Mouse (Mus musculus): Measurements from ENCODE around the gene Kctd6. TPM values are rescaled to one million over a fixed set of nuclear protein-coding genes. Genes with fewer than 3 reads are reported as not detected.
A peak's percentile ranks its signal among the peaks of the same experiment; 100 is the strongest.
"Not testable (repeated sequence)": the region's sequence is repeated elsewhere in the genome, so short reads cannot be mapped to it uniquely, and the experiment has no call there.

The Kctd6 gene
- total RNA-seq, 2 experiments from 2014 or later: 16.0 to 18.8 TPM

GRCm38 (mm10) chr14:8246878-8247277, 32.9 kb downstream of the Kctd6 start:
- no peak for DNase-seq (ENCODE audit: low spot score in 2 of 2)

DNA sequence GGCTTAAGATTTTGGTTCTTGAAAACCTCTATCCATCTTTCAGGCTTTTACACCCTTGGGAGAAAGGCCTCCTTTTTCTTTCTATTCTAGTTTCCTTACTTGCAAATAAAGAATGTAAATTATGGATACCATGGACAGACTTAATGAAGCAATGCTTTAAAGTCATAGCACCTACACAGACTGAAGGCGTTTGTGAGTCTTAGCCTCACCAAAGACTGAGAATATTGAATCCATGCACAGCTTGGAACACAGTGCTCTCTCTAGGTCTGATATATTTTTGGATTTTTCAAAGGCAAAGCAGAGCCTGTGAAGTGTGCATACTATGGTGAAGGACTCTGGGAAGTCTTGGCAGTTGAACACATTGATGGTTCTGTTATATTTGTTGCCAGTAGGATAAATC, 35.3 kb downstream of the Kctd6 start:
- DNase-seq (ENCODE audit: low spot score in 2 of 2): no peak

- DNase-seq (ENCODE audit: low spot score in 2 of 2): no peak
Observed at GRCm38 (mm10) chr14:8250141-8250871, 36.4 kb downstream of the Kctd6 start.

DNA sequence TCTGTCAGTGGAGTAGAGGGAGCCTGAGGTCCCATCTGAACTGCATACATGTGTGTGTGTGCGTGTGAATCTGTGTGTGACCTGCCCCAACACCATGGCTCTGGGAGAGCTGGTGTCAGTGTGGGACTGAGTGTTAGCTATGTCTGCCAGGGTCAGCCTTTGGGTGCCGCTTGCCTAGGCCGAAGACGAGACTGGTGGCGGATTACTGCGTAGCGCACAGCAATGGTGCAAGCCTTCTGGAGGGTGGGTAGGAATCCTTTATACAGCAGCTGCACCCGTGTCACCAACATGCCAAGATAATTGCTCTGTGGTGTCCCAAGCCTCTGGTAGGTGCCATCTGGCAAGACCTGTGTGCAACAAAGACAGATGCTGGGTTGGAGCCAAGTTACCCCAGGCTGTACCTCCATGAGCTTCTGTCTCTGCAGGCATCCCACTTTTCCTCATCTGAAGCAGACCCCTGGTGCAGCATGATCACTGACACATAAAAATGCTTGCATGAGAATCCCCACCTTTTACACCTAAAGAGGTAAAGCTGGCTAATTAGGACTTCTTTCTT, 37.5 kb downstream of the Kctd6 start:
- no peak for DNase-seq (ENCODE audit: low spot score in 2 of 2)

GRCm38 (mm10) chr14:8255076-8255729, 41.3 kb downstream of the Kctd6 start:
- peak in 1 of 2 experiments; percentile 24 for DNase-seq (ENCODE audit: low spot score in 2 of 2)

DNA sequence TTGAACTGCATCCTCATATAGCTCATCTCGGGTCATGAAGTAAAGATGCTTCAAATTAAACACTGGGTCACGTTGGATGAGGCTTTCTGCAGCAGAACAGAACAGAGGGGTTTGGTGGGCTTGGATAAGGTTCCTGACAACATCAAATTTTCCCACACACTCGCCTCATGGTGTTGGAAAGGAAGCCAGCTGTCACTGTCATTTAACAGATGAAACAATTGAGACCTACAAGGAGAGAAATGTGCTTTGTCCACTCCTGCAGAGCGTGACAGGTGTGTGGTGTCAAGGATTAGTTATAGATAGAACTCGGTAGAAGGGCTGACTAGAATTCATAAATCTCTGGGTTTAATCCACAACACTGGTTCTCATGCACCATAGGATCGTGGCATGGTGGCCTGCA, 42.1 kb downstream of the Kctd6 start:
- DNase-seq (ENCODE audit: low spot score in 2 of 2): no peak

DNA sequence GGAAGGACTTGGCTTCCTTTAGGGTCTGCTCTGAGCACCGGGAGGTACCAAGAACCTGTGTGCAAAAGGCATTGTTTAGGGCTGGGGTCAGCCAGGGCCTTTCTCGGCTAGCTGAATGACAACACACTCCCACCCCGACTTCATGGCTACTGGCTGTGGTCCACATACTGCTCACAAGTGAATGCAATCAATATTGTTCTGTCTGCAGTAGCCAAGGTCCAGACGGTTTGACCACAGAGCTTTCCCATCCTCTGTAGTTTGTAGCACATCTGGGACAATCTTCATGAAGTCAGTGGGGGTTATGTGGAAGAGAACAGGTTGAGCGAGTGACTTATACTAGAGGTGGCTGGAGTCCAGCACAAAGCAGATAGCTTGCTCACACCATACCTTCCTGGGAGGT, 42.9 kb downstream of the Kctd6 start:
- no peak for DNase-seq (ENCODE audit: low spot score in 2 of 2)

DNA sequence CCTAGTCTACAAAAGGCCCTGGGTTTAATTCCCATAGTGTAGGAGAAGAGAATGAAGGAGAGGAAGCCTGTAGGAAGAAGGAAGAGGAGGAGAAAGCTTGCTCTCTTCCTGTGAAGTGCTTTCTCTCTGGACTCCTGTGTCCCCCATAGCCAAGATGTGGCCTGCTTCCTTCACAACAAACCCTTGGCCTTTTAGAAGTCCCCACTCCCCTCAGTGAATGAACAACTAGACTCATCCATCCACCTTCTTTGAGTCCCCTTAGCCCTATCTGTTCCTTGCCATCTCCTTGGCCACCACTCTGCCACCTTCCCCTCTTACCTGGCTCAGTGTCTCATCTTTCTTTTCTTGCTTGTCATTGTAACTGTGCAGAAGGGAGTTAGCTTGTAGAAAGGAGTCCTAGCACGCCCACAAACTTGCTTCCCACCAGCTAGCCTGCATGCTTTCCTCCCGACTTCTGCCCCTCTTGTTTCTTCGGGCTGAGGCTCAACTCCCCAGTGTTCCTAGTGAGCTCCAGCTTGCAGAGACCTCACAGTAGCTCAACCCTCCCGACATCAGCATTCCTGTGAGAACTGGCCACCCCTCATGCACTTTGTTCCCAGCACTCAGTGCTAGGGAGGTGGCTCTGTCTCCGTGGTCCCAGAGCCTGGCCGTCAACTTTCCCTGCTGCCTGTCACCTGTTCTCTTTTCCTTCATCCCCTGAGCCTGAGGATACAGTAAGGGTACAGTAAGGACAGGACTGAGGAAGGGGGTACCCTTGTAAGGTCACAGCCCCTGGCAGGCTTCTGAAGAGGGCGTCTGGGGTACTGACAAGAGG, 43.8 kb downstream of the Kctd6 start:
- DNase-seq (ENCODE audit: low spot score in 2 of 2): no peak

- no peak for DNase-seq (ENCODE audit: low spot score in 2 of 2)
Observed at GRCm38 (mm10) chr14:8258335-8258627, 44.3 kb downstream of the Kctd6 start.

- DNase-seq (ENCODE audit: low spot score in 2 of 2): no peak
Observed at GRCm38 (mm10) chr14:8258752-8259151, 44.8 kb downstream of the Kctd6 start.

- no peak for DNase-seq (ENCODE audit: low spot score in 2 of 2)
Observed at GRCm38 (mm10) chr14:8259166-8259565, 45.2 kb downstream of the Kctd6 start, which contains the start of gene Acox2. Gene Acox2 (minus strand): TSS chr14:8259353.

DNA sequence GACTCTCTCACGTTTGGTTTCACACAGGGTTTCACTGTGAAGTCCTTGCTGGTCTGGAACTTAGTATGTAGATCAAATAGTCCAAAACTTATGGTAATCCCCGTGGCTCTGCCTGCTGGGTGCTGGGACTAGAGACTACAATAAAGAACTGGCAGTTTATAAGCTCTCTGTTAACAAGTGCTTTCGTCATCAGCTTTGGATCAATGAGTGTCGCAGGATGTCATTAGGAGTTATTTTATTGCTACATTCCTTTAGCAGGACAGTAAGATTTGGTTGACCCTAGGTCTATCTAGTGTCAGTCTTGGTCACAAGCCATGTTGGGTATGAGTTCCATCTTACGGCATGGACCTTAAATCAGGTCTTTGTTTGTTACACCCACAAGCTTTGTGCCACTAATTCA, 46.3 kb downstream of the Kctd6 start:
- DNase-seq (ENCODE audit: low spot score in 2 of 2): no peak

- DNase-seq (ENCODE audit: low spot score in 2 of 2): no peak
Observed at GRCm38 (mm10) chr14:8262242-8262641, 48.3 kb downstream of the Kctd6 start.

DNA sequence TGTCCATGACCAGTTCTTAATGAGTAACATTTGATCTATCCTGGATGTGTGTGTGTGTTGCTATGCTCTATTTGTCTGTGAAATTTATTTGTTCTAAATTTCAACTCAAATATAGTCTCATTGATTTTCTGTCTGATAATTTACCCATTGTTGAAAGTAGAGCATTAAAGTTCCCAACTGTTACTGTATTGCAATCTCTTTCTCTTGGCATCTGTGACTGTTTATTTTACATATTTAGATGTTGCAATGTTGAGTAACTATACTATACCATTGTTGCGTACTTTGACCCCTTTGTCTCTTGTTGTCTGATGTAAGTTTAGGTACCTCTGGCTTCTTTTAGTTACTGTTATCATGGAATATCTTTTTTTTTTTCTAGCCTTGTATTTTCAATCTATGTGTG, 50.4 kb downstream of the Kctd6 start:
- DNase-seq (ENCODE audit: low spot score in 2 of 2): no peak

- DNase-seq (ENCODE audit: low spot score in 2 of 2): not testable (repeated sequence)
Observed at GRCm38 (mm10) chr14:8271281-8271680, 57.3 kb downstream of the Kctd6 start.

Other genes with a start within 250 kb of the Kctd6 start
- 1 to 10 TPM in 1 of 2 experiments, under 1 TPM in 1; 0.31 to 2.5 TPM for gene Dnase1l3, start 219.6 kb upstream of the Kctd6 start, total RNA-seq (2021)
- 10 to 100 TPM; 42.3 to 47.3 TPM for gene Abhd6, start 211.2 kb upstream of the Kctd6 start, total RNA-seq (2021)
- 10 to 100 TPM; 25.8 to 37.4 TPM for gene Rpp14, start 133.8 kb upstream of the Kctd6 start, total RNA-seq (2021)
- 10 to 100 TPM; 33.2 to 37.1 TPM for gene Pxk, start 115.9 kb upstream of the Kctd6 start, total RNA-seq (2021)
- gene Pdhb, start 41.1 kb upstream of the Kctd6 start, total RNA-seq (2021): 100 to 1,000 TPM; 233 to 238 TPM
- gene Acox2, start 45.2 kb downstream of the Kctd6 start, total RNA-seq (2021): 10 to 100 TPM in 1 of 2 experiments, 1 to 10 TPM in 1; 1.1 to 11.4 TPM
- gene Fam107a, start 103.9 kb downstream of the Kctd6 start, total RNA-seq (2021): 1 to 10 TPM; 1.9 to 4.8 TPM
- under 1 TPM in 1 of 2 experiments, not detected in 1; 0.22 TPM for gene Oit1, start 164.6 kb downstream of the Kctd6 start, total RNA-seq (2021)